Mouse (Mus musculus) layer of hippocampus, postnatal 14 days (tissue): ENCODE results near the gene Maneal. TPM values are rescaled to one million over a fixed set of nuclear protein-coding genes. Genes with fewer than 3 reads are reported as not detected.

Experiments used
- DNase-seq, 2 experiments: peaks; one replicate each; pipeline ENCODE4 v3.0.0; 2021 to 2022; ENCODE audit warnings: low spot score in 2 of 2, mixed read lengths in 1 of 2
- total RNA-seq, 2 experiments: library from RNA; stranded (reverse); gene quantifications; 2 replicates each; pipeline ENCODE4 v1.2.3; 2021

Maneal gene
- total RNA-seq, 2 experiments from 2014 or later, result 44.3 to 46.1 TPM

GRCm38 (mm10) chr4:124850261-124850913 lies 11.6 kb downstream of the Maneal start, which contains the start of gene Yrdc:
TSS of gene Yrdc (plus strand) at chr4:124850679.
- DNase-seq, result peak; percentile 92 to 95

GRCm38 (mm10) chr4:124849631-124850260 lies 12.2 kb downstream of the Maneal start:
- DNase-seq, result peak; percentile 74 to 87

GRCm38 (mm10) chr4:124847573-124847972 lies 14.4 kb downstream of the Maneal start:
- peak; percentile 83 to 89 for DNase-seq

GRCm38 (mm10) chr4:124843493-124843892 lies 18.5 kb downstream of the Maneal start:
- DNase-seq, result no peak

GRCm38 (mm10) chr4:124840998-124841397 lies 21.0 kb downstream of the Maneal start:
- DNase-seq, result no peak

GRCm38 (mm10) chr4:124838035-124838700 lies 23.8 kb downstream of the Maneal start:
- no peak for DNase-seq

- no peak for DNase-seq
These were observed 29.2 kb downstream of the Maneal start for GRCm38 (mm10) chr4:124832796-124833195.

- no peak for DNase-seq
These were observed 32.3 kb downstream of the Maneal start for GRCm38 (mm10) chr4:124829671-124830070.

GRCm38 (mm10) chr4:124825371-124825965 lies 36.5 kb downstream of the Maneal start:
- no peak for DNase-seq

GRCm38 (mm10) chr4:124824967-124825366 lies 37.0 kb downstream of the Maneal start:
- DNase-seq, result no peak

GRCm38 (mm10) chr4:124818832-124819231 lies 43.1 kb downstream of the Maneal start:
- DNase-seq, result no peak

GRCm38 (mm10) chr4:124817803-124818202 lies 44.2 kb downstream of the Maneal start:
- no peak for DNase-seq

- DNase-seq, result peak in 1 of 2 experiments; percentile 28
These were observed 46.1 kb downstream of the Maneal start for GRCm38 (mm10) chr4:124815901-124816300.

GRCm38 (mm10) chr4:124811347-124811975 lies 50.5 kb downstream of the Maneal start:
- peak; percentile 19 to 61 for DNase-seq

- no peak for DNase-seq
These were observed 51.9 kb downstream of the Maneal start for GRCm38 (mm10) chr4:124810056-124810455.

GRCm38 (mm10) chr4:124809136-124809883 lies 52.7 kb downstream of the Maneal start:
- no peak for DNase-seq

- DNase-seq, result no peak
These were observed 53.5 kb downstream of the Maneal start for GRCm38 (mm10) chr4:124808511-124808910.
